Mouse (Mus musculus) liver (tissue): ENCODE data around the gene Nfic.

Experiments
- DNase-seq: peaks from one replicate; pipeline ENCODE4 v3.0.0-alpha.2; 2020; ENCODE audit warnings: mixed read lengths

Nfic gene

DNA sequence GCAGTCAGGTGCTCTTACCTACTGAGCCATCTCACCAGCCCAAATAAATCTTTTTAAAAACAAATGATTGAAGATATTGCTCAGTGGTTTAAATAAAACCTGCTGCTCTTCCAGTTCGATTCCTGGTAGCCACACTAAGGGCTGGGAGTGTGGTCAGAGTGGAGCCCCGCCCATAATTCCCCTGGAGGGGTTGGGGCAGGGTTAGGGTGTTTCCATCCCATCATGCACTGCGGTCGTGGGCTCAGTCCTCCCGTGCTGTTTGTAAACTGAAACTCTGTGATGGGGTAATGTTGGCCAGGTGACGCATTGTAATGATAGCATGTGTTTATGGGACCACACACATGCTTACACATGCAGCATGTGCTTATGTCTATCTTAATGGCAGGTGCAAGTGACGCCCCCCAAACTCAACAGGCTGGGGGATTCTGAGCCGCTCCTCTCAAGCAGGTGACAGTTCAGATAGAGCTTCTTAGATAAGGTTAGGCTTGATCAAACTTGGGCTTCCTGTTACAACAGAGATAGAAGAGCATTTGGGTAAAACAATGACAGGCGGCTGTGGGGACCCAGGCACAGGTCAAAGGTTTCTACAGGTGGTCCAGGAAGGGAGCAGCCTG is 103.7 kb downstream of the Nfic start:
- peak; percentile 92 for DNase-seq

DNA sequence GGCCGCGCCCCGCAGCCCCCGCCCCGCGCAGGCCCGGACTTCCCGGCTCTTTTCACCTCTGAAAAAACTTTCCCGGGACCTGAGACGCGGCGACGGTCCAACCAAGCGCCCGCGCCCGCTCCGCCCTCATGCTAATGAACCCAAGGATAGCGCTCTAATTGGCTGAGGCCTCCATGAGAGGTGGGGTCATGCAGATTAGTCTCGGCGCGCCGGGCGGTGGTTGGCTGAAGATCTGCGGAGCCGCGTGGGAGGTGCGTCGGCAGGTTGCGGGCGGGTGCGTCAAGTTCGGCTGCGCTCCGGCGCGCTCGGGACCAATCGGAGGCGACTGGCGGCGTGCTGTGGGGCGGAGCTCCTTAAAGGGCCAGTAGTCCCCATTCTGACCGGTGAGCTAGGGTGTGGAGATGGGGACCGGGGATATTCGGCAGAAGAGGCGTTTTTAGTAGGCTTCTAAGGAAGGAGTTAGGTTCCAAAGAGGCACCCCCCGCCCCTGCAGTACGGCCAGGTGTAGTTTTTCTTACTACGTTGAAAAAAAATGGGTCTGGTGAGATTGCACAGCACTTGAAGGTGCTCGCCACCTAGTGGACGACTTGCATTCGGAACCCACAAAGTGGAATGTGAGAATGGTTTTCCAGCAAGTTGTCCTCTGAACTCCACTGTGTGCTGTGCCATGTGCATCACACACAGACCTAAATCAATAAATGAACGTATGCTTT is 104.9 kb downstream of the Nfic start, which contains the start of gene Hmg20b:
Gene Hmg20b, minus strand, starts transcription at position 130 of the 713 bp plus-strand sequence.
- DNase-seq: peak; percentile 99

DNA sequence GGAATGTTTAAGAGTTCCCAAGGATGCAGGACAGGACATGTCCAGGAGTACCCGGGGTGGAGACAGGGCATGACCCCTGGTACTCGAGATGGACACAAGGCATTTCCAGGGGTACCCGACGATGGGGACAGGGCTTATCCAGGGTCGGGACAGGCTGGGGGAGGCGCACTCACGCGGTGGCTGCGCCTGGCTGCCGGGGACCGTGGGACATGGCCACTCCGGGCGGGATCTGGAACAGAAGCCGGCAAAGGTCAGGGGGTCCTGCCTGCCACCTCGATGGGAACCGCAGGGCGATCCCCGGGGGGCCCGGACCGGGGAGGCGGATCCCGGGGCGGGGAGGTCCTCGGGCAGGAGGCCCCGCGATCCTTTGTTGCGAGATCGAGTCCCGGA is 105.5 kb downstream of the Nfic start:
- DNase-seq: no peak

DNA sequence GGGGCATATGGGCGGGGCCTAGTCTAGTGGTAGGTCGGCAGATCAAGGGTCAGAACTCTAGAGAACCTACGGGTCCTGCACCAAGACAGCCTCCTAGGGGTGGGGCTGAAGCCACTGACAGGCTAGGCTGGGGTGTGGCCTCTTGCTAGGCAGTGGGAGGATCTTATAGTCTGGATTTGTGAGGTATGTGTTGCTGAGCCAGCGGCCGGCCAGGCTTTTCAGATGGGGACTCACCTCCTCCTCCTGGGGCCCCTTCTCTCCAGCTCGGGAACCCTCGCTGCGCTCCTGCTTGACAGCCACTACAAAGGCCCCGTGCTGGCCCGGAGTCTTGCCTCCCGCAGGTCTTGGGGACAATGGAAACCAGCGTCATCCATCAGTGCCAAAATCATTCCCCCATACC is 106.3 kb downstream of the Nfic start:
- peak; percentile 86 for DNase-seq

DNA sequence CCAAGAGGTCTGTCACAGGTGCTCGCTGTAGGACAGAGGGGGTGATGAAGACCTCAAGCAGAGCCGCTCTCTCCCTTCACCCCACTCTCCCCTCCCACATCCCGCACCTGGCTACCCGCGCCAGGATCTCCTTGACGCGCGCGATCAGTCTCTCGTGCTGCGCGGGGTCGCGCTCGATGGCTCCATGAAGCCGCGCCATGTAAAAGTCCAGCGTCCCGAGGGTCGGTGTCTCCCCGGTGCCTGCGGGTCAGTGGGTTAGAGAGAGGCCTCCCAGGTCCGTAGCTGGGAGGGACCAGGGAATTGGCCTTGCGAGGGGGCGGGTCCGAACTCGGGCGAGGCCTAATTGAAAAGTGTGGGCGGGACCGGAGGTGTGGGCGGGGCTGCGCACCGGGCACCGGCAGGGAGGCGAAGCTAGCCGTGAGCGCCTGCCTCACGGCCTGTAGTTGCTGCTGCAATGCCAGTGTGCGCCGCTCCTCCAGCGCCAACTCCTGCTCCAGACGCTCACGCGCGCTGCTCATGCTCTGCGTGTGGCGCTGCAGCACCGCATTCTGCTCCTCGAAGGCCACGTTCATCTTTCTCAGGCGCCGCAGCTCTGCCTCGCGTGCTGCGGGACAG is 108.9 kb downstream of the Nfic start:
- DNase-seq: peak; percentile 91
